Mouse (Mus musculus) lung, postnatal 0 days (tissue): ENCODE results near the gene Pnck.

ENCODE experiments used
- CTCF ChIP-seq: IDR thresholded peaks from 2 replicates; pipeline ENCODE4 v1.5.1; 2016; ENCODE audit warnings: antibody characterized with exemption, mild to moderate bottlenecking
- EP300 ChIP-seq: IDR thresholded peaks from 2 replicates; pipeline ENCODE4 v1.6.1; 2016; ENCODE audit warnings: antibody characterized with exemption, mild to moderate bottlenecking, control low read depth

DNA sequence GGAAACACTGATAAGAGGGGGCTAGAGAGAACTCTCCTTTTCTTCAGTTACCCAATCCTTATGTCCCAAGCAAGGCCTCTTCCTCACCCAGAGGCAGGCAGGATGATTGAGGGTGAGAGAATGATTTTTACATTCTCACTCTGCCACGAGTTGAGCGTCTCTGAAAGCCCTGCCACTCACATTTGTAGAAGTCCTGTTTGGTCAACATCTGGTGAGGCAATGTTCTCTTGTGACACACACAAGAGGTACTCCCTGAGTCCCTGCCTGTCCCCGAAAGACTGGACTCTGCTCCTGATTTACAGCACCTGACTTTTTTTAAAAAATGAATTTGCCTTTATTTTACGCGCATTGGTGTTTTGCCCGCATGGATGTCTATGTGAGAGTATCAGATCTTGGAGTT is 6.5 kb downstream of the Pnck start:
- TF ChIP-seq CTCF, result no peak
- TF ChIP-seq EP300, result no peak
